In the genomic region with DNA sequence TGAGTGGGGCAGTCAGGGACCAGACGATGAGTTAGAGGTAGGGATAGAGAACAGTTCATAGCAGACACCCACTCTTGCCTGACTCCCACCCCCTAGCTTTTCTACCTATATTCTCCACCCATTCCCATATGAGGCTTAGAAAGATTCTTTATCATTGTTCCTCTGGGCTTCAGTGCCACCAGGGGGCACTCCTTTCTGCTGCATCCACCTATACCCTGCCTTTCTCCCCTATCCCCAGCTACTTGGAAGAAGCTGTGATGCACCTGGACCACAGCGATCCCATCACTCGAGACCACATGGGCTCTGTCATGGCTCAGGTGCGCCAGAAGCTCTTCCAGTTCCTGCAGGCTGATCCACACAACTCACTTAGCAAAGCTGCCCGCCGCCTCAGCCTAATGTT, we compare ENCODE assay signal across 9 mouse cellular contexts. TPM values are rescaled to one million over a fixed set of nuclear protein-coding genes. Genes with fewer than 3 reads are reported as not detected.
DNase-seq lines count a peak whose midpoint lies in the region; ATAC-seq lines count a peak whose summit lies in the region.
"Had no signal": no experiment of that assay in that cellular context is flagged by ENCODE, and none has a peak within 500 bp of the region (broad histone marks: within the 10 kb centered on the region; RNA-seq: fewer than 3 reads in every experiment).

No protein-coding gene starts in this region.

- 91% methylated on average over 6 of the region's 6 CpGs for WGBS in forebrain, embryonic 14.5 days
- 92% methylated on average over 6 of the region's 6 CpGs for WGBS in forebrain, embryonic 16.5 days
- 89% methylated on average over 6 of the region's 6 CpGs for WGBS in midbrain, embryonic 12.5 days
- WGBS in midbrain, embryonic 10.5 days = 87% methylated on average over 6 of the region's 6 CpGs

- H3K36me3 ChIP-seq in forebrain, embryonic 14.5 days (ENCODE audit: control insufficient read depth, insufficient read depth, low read length) = peaks cover 59% of the 10 kb centered on the region
- H3K36me3 ChIP-seq in forebrain, embryonic 16.5 days (ENCODE audit: control insufficient read depth, insufficient read depth) = peaks cover 33% of the 10 kb centered on the region
- peaks cover 60% of the 10 kb centered on the region for H3K36me3 ChIP-seq in midbrain, embryonic 12.5 days
- H3K36me3 ChIP-seq in midbrain, embryonic 10.5 days = peaks cover 79% of the 10 kb centered on the region

- H3K4me1 ChIP-seq in forebrain, embryonic 14.5 days (ENCODE audit: control insufficient read depth, insufficient read depth, low read length) = 0 out of 2 replicates have a peak, but pooled peaks cover 3% of the 10 kb centered on the region
- H3K4me1 ChIP-seq in forebrain, embryonic 16.5 days (replicated peaks; ENCODE audit: control insufficient read depth, insufficient read depth, low read length) = peaks cover 3% of the 10 kb centered on the region; the same call in 1 of the 2 replicates
- H3K4me1 ChIP-seq in midbrain, embryonic 12.5 days = peaks cover 7% of the 10 kb centered on the region
- H3K4me1 ChIP-seq in midbrain, embryonic 10.5 days = peaks cover 15% of the 10 kb centered on the region

- peak; percentile 35 for DNase-seq in forebrain, embryonic 14.5 days (ENCODE audit: low spot score)
- no peak for DNase-seq in midbrain, embryonic 10.5 days (ENCODE audit: low spot score)
- DNase-seq in adrenal gland, postnatal 36 days = peak; percentile 21 to 45
- DNase-seq in naive thymus-derived CD4-positive, alpha-beta T cell, adult 2 months (ENCODE audit: low read depth) = peak; percentile 59
- DNase-seq in cerebellum, adult 11 months = no peak
- no peak for DNase-seq in spleen, postnatal 36 days (ENCODE audit: low spot score in 2 of 2)

- no peak overlapping the region for H3K4me2 ChIP-seq in forebrain, embryonic 14.5 days (ENCODE audit: low read length)
- H3K4me2 ChIP-seq in forebrain, embryonic 16.5 days (ENCODE audit: low read length) = no peak overlapping the region
- no peak overlapping the region for H3K4me2 ChIP-seq in midbrain, embryonic 12.5 days (replicated peaks)

- no peaks in the 10 kb centered on the region for H3K27me3 ChIP-seq in forebrain, embryonic 14.5 days (replicated peaks; ENCODE audit: control insufficient read depth, insufficient read depth, low read length)
- no peaks in the 10 kb centered on the region for H3K27me3 ChIP-seq in forebrain, embryonic 16.5 days (replicated peaks; ENCODE audit: control insufficient read depth, insufficient read depth, low read length)
- H3K27me3 ChIP-seq in midbrain, embryonic 12.5 days = no peaks in the 10 kb centered on the region
- H3K27me3 ChIP-seq in midbrain, embryonic 10.5 days (ENCODE audit: low read depth, poor library complexity, severe bottlenecking) = no peaks in the 10 kb centered on the region

- H3K4me3 ChIP-seq in forebrain, embryonic 14.5 days (ENCODE audit: low read depth, low read length) = no peak overlapping the region
- H3K4me3 ChIP-seq in forebrain, embryonic 16.5 days (replicated peaks; ENCODE audit: low read length) = no peak overlapping the region
- no peak overlapping the region for H3K4me3 ChIP-seq in midbrain, embryonic 12.5 days
- H3K4me3 ChIP-seq in midbrain, embryonic 10.5 days = no peak overlapping the region

- no peak overlapping the region for H3K27ac ChIP-seq in forebrain, embryonic 14.5 days (ENCODE audit: low read depth, low read length)
- H3K27ac ChIP-seq in forebrain, embryonic 16.5 days (ENCODE audit: low read length) = no peak overlapping the region
- H3K27ac ChIP-seq in midbrain, embryonic 12.5 days (replicated peaks) = no peak overlapping the region
- H3K27ac ChIP-seq in midbrain, embryonic 10.5 days (replicated peaks) = no peak overlapping the region

- no peak overlapping the region for H3K9ac ChIP-seq in forebrain, embryonic 14.5 days (ENCODE audit: low read length)
- H3K9ac ChIP-seq in forebrain, embryonic 16.5 days (replicated peaks; ENCODE audit: low read depth, low read length) = no peak overlapping the region
- no peak overlapping the region for H3K9ac ChIP-seq in midbrain, embryonic 12.5 days (replicated peaks)

- ATAC-seq in forebrain, embryonic 14.5 days = no peak
- no peak for ATAC-seq in forebrain, embryonic 16.5 days
- ATAC-seq in midbrain, embryonic 12.5 days (ENCODE audit: low FRiP score, low read depth) = 0 out of 2 replicates have a peak, but pooled peaks have one; percentile 7

- H3K9me3 ChIP-seq in forebrain, embryonic 14.5 days (replicated peaks; ENCODE audit: control insufficient read depth, low read length) = no peaks in the 10 kb centered on the region
- H3K9me3 ChIP-seq in forebrain, embryonic 16.5 days (ENCODE audit: control insufficient read depth, low read length) = no peaks in the 10 kb centered on the region
- no peaks in the 10 kb centered on the region for H3K9me3 ChIP-seq in midbrain, embryonic 12.5 days
- no peaks in the 10 kb centered on the region for H3K9me3 ChIP-seq in midbrain, embryonic 10.5 days (replicated peaks)

RNA-seq across cellular contexts. Expression of gene Nrn1l, which starts 0.9 kb away (rescaled TPM):
- 0.42 and 0.66 TPM in 2 replicates for polyA plus RNA-seq in forebrain, embryonic 14.5 days (2014; fragmentation: Nextera tagmentation; extraction: Ambion mirVana)
- 0.51 and 0.73 TPM in 2 replicates for polyA plus RNA-seq in forebrain, embryonic 16.5 days (2015; fragmentation: Nextera tagmentation; extraction: Ambion mirVana)
- 0.43 and 0.82 TPM in 2 replicates for polyA plus RNA-seq in midbrain, embryonic 12.5 days (2016; fragmentation: Nextera tagmentation; extraction: Ambion mirVana)
- 0.39 and 0.54 TPM in 2 replicates for polyA plus RNA-seq in midbrain, embryonic 10.5 days (2016; fragmentation: Nextera tagmentation; extraction: Ambion mirVana)
- total RNA-seq in adrenal gland, postnatal 36 days (2021) = 1 to 10 TPM in 1 of 2 experiments, under 1 TPM in 1; 0.59 to 1.7 TPM
- total RNA-seq: hematopoietic stem cell, adult 5-6 weeks had no signal

RNA-seq across cellular contexts. Expression of gene Pskh1, which starts 7.8 kb away (rescaled TPM):
- polyA plus RNA-seq in forebrain, embryonic 14.5 days (2014; fragmentation: Nextera tagmentation; extraction: Ambion mirVana) = 8.2 and 8.5 TPM in 2 replicates
- 10.5 and 10.7 TPM in 2 replicates for polyA plus RNA-seq in forebrain, embryonic 16.5 days (2015; fragmentation: Nextera tagmentation; extraction: Ambion mirVana)
- polyA plus RNA-seq in midbrain, embryonic 12.5 days (2016; fragmentation: Nextera tagmentation; extraction: Ambion mirVana) = 23.0 and 23.2 TPM in 2 replicates
- polyA plus RNA-seq in midbrain, embryonic 10.5 days (2016; fragmentation: Nextera tagmentation; extraction: Ambion mirVana) = 29.9 and 32.2 TPM in 2 replicates
- total RNA-seq in adrenal gland, postnatal 36 days (2021) = 10 to 100 TPM; 29.0 to 33.1 TPM

RNA-seq across cellular contexts. Expression of gene Edc4, which starts 11.8 kb away (rescaled TPM):
- polyA plus RNA-seq in forebrain, embryonic 14.5 days (2014; fragmentation: Nextera tagmentation; extraction: Ambion mirVana) = 27.9 and 39.4 TPM in 2 replicates
- 59.8 and 65.1 TPM in 2 replicates for polyA plus RNA-seq in forebrain, embryonic 16.5 days (2015; fragmentation: Nextera tagmentation; extraction: Ambion mirVana)
- polyA plus RNA-seq in midbrain, embryonic 12.5 days (2016; fragmentation: Nextera tagmentation; extraction: Ambion mirVana) = 73.3 and 75.9 TPM in 2 replicates
- 74.0 and 81.5 TPM in 2 replicates for polyA plus RNA-seq in midbrain, embryonic 10.5 days (2016; fragmentation: Nextera tagmentation; extraction: Ambion mirVana)
- 10 to 100 TPM; 31.6 to 38.2 TPM for total RNA-seq in adrenal gland, postnatal 36 days (2021)

RNA-seq across cellular contexts. Expression of gene Nutf2, which starts 32.1 kb away (rescaled TPM):
- 224 and 283 TPM in 2 replicates for polyA plus RNA-seq in forebrain, embryonic 14.5 days (2014; fragmentation: Nextera tagmentation; extraction: Ambion mirVana)
- 172 and 176 TPM in 2 replicates for polyA plus RNA-seq in forebrain, embryonic 16.5 days (2015; fragmentation: Nextera tagmentation; extraction: Ambion mirVana)
- polyA plus RNA-seq in midbrain, embryonic 12.5 days (2016; fragmentation: Nextera tagmentation; extraction: Ambion mirVana) = 280 and 286 TPM in 2 replicates
- polyA plus RNA-seq in midbrain, embryonic 10.5 days (2016; fragmentation: Nextera tagmentation; extraction: Ambion mirVana) = 375 and 418 TPM in 2 replicates
- 10 to 100 TPM; 43.2 to 43.8 TPM for total RNA-seq in adrenal gland, postnatal 36 days (2021)

RNA-seq across cellular contexts. Expression of gene Thap11, which starts 37.5 kb away (rescaled TPM):
- polyA plus RNA-seq in forebrain, embryonic 14.5 days (2014; fragmentation: Nextera tagmentation; extraction: Ambion mirVana) = 51.7 and 60.8 TPM in 2 replicates
- 63.8 and 69.2 TPM in 2 replicates for polyA plus RNA-seq in forebrain, embryonic 16.5 days (2015; fragmentation: Nextera tagmentation; extraction: Ambion mirVana)
- polyA plus RNA-seq in midbrain, embryonic 12.5 days (2016; fragmentation: Nextera tagmentation; extraction: Ambion mirVana) = 76.7 and 78.6 TPM in 2 replicates
- polyA plus RNA-seq in midbrain, embryonic 10.5 days (2016; fragmentation: Nextera tagmentation; extraction: Ambion mirVana) = 82.2 and 88.1 TPM in 2 replicates
- total RNA-seq in adrenal gland, postnatal 36 days (2021) = 10 to 100 TPM; 40.0 to 41.1 TPM

Comparison
In these comparisons a context has a peak if more than half of its experiments do, and no peak if none do; other contexts are left out.
1. DNase-seq: peak in forebrain, embryonic 14.5 days (single experiment), adrenal gland, postnatal 36 days (2 of 2) and naive thymus-derived CD4-positive, alpha-beta T cell, adult 2 months (single experiment); none in midbrain, embryonic 10.5 days (single experiment), cerebellum, adult 11 months (single experiment) and spleen, postnatal 36 days (0 of 2).